Mouse (Mus musculus) ES-Bruce4 (cell line): ENCODE data around the gene Spsb1. TPM values are rescaled to one million over a fixed set of nuclear protein-coding genes. Genes with fewer than 3 reads are reported as not detected.

Experiments
- H3K27ac ChIP-seq: 2 replicates; pipeline ENCODE4 v1.5.1; 2012; ENCODE audit warnings: low read length, inconsistent platforms; ENCODE audit not compliant: insufficient read depth
- H3K27me3 ChIP-seq: 2 replicates; pipeline ENCODE4 v1.6.1; 2012; ENCODE audit warnings: mild to moderate bottlenecking, low read length, inconsistent platforms; ENCODE audit not compliant: control insufficient read depth, poor library complexity, insufficient read depth, severe bottlenecking
- H3K36me3 ChIP-seq: 2 replicates; pipeline ENCODE4 v1.6.1; 2012; ENCODE audit warnings: inconsistent platforms, mild to moderate bottlenecking, low read length, moderate library complexity; ENCODE audit not compliant: control insufficient read depth, poor library complexity, insufficient read depth, severe bottlenecking
- H3K4me1 ChIP-seq: one replicate; pipeline ENCODE4 v1.8.1; 2011; ENCODE audit warnings: low read length; ENCODE audit not compliant: control insufficient read depth, insufficient read depth
- H3K4me3 ChIP-seq: 2 replicates; pipeline ENCODE4 v1.5.1; 2011; ENCODE audit warnings: low read depth, mild to moderate bottlenecking, low read length
- H3K9ac ChIP-seq: 2 replicates; pipeline ENCODE4 v1.6.1; 2012; ENCODE audit warnings: low read depth, mild to moderate bottlenecking, inconsistent platforms; ENCODE audit not compliant: poor library complexity, severe bottlenecking
- H3K9me3 ChIP-seq: replicated peaks from 2 replicates; pipeline ENCODE4 v1.6.1; 2012; ENCODE audit warnings: mild to moderate bottlenecking, low read length, inconsistent platforms; ENCODE audit not compliant: control insufficient read depth, poor library complexity, insufficient read depth, severe bottlenecking
- CTCF ChIP-seq: IDR thresholded peaks from one replicate; pipeline ENCODE4 v1.8.1; 2011; ENCODE audit warnings: low read depth, low read length
- EP300 ChIP-seq: IDR thresholded peaks from 2 replicates; pipeline ENCODE4 v1.6.1; 2011; ENCODE audit warnings: low read depth, low read length; ENCODE audit not compliant: insufficient read depth
- POLR2A ChIP-seq: IDR thresholded peaks from one replicate; pipeline ENCODE4 v1.8.1; 2011; ENCODE audit warnings: low read length; ENCODE audit not compliant: insufficient read depth
- polyA plus RNA-seq: library from polyadenylated mRNA; stranded (reverse); fragments of >200 nt; gene quantifications from 2 replicates; pipeline ENCODE4 v1.2.4, GENCODE M21; 2011; ENCODE audit warnings: low read depth; ENCODE audit not compliant: missing spikeins, insufficient read depth, insufficient read length

Gene Spsb1
- polyA plus RNA-seq, 1 experiment: 28.1 TPM

DNA sequence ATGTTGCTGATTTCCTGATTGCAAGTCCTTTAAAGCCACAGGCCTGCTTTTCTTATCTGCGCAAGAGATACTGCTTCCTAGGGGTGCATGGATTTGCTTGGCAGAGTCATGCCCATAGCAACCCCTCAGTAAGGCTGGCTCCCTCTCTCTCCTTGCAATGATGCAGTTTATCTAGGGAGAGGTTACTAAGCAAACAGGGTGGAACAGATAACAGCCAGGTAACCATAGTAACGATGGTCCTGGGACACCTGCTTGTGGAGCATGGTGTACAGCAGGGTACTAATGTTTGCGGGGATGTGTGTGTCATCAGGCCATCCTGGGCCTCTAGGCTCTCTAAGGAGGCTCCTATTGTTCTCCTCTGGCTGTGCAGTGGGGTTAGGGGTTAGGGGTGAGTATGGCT lies 97.2 kb downstream of the Spsb1 start:
- Histone ChIP-seq H3K4me1 (no peaks in the 10 kb centered on the region), H3K36me3 (no peaks in the 10 kb centered on the region), H3K9me3 (no peaks in the 10 kb centered on the region), H3K27ac (no peak overlapping the region), H3K9ac (no peak overlapping the region), H3K27me3 (no peaks in the 10 kb centered on the region), H3K4me3 (no peak overlapping the region)
- TF ChIP-seq CTCF: no peak
- TF ChIP-seq POLR2A: no peak
- TF ChIP-seq EP300: no peak

GRCm38 (mm10) chr4:149855892-149856807 lies 98.7 kb downstream of the Spsb1 start:
- Histone ChIP-seq H3K4me1 (no peaks in the 10 kb centered on the region), H3K9me3 (no peaks in the 10 kb centered on the region), H3K4me3 (no peak overlapping the region), H3K27ac (no peak overlapping the region), H3K9ac (0 out of 2 replicates have a peak overlapping the region, but pooled peaks have one; percentile 5), H3K27me3 (no peaks in the 10 kb centered on the region), H3K36me3 (no peaks in the 10 kb centered on the region)
- TF ChIP-seq POLR2A (no peak), CTCF (no peak), EP300 (no peak)

DNA sequence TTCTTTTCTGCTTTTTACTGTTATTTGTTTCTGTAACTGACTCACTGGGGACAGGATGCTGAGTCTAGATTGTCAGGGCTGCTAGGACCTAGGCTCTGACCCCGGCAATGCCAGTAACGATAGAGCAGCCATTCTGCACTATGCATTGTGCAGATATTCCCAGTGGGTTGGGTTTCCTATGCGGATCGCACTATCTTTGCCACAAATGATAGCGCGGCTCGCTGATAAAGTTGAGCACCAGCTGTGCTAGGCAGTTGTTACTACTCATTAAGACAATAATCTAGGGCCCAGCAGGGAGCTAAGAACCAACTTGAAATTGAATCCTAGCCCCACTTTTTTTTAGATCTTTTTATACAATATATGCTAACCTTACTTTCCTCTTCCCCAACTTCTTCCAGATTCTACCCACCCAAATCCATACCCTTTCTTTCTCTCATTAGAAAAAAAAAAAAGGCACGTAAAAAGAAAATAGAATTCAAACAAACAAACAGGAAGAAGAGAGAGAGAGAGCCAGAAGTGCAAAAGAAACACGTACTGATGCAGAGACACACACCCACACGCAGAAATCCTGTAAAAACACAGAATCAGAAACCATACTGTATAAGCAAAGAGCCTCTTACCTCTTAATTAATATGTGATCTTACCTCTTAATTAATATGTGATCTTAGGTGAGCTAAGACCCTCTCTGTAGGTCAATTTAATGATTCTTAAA lies 99.5 kb downstream of the Spsb1 start:
- Histone ChIP-seq H3K9ac (no peak overlapping the region), H3K9me3 (no peaks in the 10 kb centered on the region), H3K27ac (no peak overlapping the region), H3K4me1 (no peaks in the 10 kb centered on the region), H3K36me3 (no peaks in the 10 kb centered on the region), H3K4me3 (no peak overlapping the region), H3K27me3 (no peaks in the 10 kb centered on the region)
- no peak for TF ChIP-seq EP300
- TF ChIP-seq CTCF: no peak
- TF ChIP-seq POLR2A: no peak

- no peak for TF ChIP-seq EP300
- TF ChIP-seq CTCF: no peak
- no peak for TF ChIP-seq POLR2A
- no peaks in the 10 kb centered on the region for H3K9me3 ChIP-seq
- no peak overlapping the region for H3K27ac ChIP-seq
- no peaks in the 10 kb centered on the region for H3K4me1 ChIP-seq
- no peaks in the 10 kb centered on the region for H3K27me3 ChIP-seq
- H3K36me3 ChIP-seq: no peaks in the 10 kb centered on the region
- H3K4me3 ChIP-seq: peak overlapping the region; percentile 28
- no peak overlapping the region for H3K9ac ChIP-seq
Measured at GRCm38 (mm10) chr4:149854770-149855169, 100.1 kb downstream of the Spsb1 start.

DNA sequence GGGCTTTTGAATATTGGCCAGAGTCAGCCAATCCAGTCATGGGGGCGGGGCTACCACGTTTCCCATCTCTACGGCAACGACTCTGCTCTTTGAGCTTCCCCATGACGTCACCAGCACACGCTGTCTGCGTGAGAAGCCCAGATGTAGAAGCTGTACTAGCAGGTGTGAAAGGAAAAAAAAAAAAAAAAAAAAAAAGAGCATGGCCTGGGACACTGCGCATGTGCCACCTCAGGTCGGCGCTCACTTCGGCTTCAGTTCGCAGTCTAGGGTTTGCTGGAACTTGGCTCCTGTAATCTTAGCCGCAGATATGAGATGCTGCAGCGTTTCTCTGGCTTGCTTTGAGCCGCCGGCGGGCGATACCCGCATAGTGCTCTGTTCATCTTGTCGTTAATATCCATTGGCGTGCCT lies 100.5 kb downstream of the Spsb1 start:
- H3K36me3 ChIP-seq: no peaks in the 10 kb centered on the region
- no peak for TF ChIP-seq EP300
- TF ChIP-seq POLR2A: no peak
- no peak for TF ChIP-seq CTCF
- peak overlapping the region; percentile 28 for H3K4me3 ChIP-seq
- no peaks in the 10 kb centered on the region for H3K27me3 ChIP-seq
- H3K9ac ChIP-seq: no peak overlapping the region
- H3K27ac ChIP-seq: no peak overlapping the region
- no peaks in the 10 kb centered on the region for H3K9me3 ChIP-seq
- H3K4me1 ChIP-seq: no peaks in the 10 kb centered on the region

DNA sequence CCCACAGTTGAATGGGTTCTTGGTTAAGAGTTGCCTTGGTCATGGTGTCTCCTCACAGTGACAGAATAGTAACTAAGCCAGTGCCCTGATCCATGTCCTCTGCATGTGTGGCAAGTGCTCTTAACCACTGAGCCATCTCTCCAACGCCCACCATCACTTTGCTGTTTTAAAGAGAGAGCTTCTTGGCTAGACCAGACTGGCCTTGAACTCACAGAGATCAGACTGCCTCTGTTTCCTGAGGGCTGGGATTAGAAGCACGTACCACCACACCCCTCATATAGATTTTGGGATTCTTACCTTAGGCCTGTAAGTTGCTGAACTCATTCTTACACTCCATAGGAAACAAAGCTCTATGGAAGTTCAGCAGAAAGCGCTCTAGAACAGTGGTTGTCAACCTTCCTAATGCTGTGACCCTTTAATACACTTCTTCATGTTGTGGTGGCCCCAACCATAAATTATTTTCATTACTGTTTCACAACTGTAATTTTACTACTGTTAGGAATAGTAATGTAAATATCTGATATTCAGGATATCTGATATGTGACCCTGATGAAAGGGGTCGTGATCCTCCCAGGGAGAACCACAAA lies 101.1 kb downstream of the Spsb1 start:
- no peak overlapping the region for H3K9ac ChIP-seq
- no peaks in the 10 kb centered on the region for H3K36me3 ChIP-seq
- H3K4me3 ChIP-seq: no peak overlapping the region
- H3K9me3 ChIP-seq: no peaks in the 10 kb centered on the region
- no peak for TF ChIP-seq POLR2A
- no peak for TF ChIP-seq CTCF
- TF ChIP-seq EP300: no peak
- H3K4me1 ChIP-seq: no peaks in the 10 kb centered on the region
- no peak overlapping the region for H3K27ac ChIP-seq
- no peaks in the 10 kb centered on the region for H3K27me3 ChIP-seq
